Mouse (Mus musculus) ovary, postnatal 36 days (tissue): ENCODE results near the gene Nrbp1.

ENCODE experiments used
- DNase-seq: peaks from one replicate; pipeline ENCODE4 v3.0.0; 2022; ENCODE audit warnings: low spot score, mixed read lengths

Nrbp1 gene

DNA sequence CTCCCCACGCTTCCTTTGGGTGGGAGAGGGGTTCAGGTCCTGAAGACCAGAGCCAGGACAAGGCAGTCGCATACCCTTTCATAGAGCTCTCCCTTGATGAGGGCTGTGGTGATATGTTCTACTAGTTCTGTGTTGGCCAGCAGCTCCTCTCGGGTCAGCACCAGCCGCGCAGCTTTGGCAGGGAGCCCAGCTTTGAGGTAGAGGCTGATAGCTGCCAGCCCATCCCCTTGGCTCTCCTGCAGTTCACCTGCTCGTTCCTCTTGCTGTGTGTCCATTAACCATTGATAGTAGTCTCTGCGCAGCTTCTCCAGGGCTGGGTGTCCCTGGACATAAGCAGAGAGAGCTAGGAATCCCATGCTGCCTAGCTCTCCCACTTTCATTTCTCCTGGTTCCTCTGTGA lies 25.4 kb downstream of the Nrbp1 start:
- DNase-seq: no peak

DNA sequence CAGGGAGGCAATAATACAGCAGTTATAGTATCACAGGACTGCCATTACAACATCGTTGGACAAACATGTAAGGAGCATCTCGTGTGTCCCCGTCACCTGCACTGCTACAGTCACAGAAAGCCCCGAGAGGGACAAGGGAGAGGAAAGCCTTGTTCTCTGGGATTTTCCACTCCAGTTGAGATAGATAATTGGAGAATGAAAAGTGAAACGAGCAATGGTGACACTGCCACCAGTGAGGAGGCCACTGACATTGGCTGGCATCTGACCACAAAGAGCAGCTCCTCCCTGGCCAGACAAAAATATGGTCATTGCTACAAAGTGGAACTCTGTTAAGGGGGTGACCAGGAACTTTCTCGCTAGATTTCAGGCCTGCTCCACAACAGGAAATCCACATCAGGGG lies 27.0 kb downstream of the Nrbp1 start:
- DNase-seq: no peak

DNA sequence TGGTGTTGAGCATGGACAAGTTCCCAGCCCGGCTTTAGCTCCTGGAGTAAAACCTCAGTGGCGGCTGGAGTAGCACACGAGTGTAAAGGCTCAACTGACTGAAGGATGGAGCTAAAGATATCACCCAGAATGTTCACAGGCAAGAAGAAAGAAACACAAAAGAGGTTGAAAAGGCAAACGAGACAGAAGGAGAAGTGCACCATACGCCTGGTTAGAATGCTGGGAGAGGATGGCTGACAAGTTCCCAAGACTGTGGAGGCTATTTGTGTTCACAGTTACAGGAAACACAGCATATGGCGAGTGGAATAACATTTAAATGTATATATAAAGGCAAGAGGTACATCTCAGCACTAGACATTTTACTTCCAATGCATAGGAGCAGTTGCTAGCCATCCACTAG lies 32.4 kb downstream of the Nrbp1 start:
- no peak for DNase-seq

DNA sequence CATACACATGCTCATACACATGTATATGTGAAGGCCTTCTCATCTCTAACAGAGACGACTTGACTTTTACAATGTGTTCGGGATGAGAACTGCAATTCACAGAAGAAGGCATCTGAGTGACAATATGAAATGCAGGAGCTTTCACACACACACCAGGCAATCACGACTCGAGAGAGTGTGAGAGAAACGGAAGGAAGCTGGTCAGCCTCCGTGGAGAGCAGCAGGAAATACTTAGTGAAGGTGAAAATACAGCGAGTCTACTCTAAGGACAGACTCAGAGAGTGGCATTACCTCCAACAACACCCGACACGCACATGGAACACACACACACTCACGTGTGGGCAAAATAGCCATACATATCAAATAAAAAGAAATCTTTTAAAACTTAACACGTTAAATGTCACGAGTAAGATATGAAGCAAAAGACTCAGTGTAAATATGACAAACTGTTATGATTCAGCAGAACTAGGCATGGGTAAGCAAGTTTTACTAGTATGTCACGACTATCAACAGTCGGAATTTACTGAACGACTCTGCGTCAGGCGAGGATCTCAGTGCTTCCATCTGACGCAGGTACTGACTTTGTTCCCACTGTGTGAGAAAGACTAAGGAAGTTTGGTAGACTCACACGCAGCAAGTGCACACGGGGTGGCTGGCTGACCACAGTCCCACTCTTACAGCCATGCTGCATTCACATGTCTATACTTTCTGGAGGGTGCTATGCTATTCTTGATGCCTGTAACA lies 38.8 kb downstream of the Nrbp1 start:
- no peak for DNase-seq

DNA sequence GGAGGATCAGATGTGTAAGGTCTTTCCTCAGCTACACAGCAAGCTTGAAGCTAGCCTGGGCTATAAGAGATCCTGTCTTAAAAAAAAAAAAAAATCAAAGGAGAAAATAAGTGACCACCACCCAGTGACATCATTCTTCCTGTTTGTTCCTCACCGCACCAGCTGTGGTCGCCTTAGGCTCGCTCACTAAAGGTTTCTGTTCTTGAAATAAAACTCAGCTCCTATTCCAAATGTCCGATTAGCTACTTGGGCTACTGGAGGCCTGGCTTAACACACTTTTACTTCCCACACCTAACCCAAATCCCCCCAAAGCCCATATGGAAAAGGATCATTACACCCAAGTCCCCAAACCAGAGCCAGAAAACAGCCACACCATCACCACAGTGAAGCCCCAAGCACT lies 47.6 kb downstream of the Nrbp1 start:
- no peak for DNase-seq

DNA sequence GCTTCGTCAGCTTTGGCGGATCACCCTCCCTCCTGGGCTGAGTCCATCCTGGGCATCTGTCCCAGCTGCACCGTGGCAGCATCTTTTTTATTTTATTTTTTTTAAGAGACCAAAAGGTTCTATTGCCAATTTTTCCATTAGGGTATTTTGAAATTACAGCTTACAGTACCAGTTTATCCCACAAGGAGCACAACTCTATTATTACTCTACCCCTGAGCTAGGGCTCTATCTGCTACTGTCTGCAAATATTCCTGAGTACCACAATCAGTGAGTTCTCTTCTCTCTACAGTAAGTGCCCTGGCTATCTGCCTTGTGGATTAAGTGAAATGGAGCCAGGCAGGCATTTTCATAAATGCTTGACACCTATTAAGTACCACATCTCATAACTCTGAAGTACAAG lies 48.0 kb downstream of the Nrbp1 start:
- DNase-seq: no peak

DNA sequence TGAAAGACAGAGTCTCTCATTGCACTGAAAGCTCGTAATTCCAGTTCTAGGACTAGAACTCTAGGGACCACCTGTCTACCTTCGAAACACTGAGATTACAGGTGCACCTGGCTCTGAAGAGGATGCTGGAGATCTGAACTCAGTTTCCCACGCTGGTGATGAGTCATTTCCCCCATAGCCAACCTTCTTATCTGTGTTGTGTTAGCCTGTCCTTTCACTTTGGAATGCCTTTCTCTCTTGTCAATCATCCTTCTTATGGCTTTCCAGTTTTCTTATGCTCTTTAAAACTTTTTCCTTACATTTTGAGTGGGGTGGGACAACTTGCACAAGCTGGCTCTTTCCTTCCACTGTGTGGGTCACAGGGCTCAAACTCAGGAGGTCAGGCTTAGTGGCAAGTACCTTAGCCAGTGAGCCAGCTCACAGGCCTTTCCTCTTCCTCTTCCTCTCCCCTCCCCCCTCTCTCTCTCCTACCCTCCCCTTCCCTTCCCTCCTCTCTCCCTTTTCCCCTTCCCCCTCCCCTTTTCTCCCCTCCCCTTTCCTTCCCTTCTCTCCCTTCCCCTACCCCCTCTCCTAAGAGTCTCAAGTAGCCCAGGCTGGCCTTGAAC lies 49.1 kb downstream of the Nrbp1 start:
- DNase-seq: no peak

DNA sequence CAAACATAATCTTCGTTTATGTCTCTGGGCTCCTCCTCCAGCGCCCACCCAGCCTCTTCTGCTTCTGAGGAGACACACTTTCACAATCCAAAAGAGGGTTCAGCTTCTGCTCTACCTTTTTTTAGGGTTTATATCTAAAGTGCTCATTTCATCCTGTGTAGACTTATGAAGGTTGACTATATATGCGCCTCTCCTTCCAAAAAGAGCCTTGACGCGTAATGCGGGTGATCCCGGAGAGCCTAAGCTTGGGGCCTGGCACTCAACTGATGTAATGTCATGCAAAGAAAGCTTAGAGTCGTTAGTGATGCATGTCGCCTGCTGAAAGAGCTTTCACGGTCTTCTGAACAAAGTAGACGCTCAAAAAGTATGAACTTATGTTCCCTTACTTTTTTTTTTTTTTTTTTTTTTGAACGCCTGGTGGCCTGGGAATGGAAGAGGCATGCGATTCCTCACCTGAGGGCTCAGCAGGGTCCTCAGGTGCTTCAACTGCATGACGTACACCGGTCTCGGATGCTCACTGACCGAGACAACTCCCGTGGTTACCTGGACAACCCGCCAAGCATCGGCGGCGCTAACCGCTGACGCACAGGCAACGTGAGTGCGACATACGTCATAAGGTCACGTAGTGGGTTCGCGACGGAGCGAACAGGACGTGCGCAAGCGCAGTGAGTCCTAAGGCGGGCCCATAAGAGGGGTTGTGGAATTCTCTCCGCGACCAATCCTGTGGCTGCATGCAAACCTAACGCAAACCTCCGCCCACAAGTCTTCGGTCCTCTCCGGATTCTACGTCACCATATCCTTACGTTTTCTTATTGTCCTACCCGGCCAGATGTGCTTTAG lies 50.1 kb downstream of the Nrbp1 start, which contains the start of gene Ift172:
TSS of gene Ift172 (minus strand) at position 596 of the 840 bp plus-strand sequence.
- peak; percentile 94 for DNase-seq

DNA sequence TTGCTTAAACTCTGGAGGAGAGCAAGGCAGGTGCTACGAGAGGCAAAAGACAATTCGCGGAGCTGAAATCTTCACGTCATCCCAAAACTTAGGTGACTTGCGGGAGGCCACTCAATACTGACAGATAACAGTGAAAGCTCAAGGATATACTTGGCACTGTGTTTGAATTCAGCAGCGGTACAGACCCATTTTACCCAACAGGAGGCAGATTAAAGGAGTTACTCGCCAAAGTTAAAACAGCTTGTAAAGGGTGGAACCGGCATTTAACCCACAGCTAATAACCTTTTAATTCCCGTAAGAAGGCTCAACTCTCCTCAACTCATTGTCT lies 50.7 kb downstream of the Nrbp1 start:
- no peak for DNase-seq

DNA sequence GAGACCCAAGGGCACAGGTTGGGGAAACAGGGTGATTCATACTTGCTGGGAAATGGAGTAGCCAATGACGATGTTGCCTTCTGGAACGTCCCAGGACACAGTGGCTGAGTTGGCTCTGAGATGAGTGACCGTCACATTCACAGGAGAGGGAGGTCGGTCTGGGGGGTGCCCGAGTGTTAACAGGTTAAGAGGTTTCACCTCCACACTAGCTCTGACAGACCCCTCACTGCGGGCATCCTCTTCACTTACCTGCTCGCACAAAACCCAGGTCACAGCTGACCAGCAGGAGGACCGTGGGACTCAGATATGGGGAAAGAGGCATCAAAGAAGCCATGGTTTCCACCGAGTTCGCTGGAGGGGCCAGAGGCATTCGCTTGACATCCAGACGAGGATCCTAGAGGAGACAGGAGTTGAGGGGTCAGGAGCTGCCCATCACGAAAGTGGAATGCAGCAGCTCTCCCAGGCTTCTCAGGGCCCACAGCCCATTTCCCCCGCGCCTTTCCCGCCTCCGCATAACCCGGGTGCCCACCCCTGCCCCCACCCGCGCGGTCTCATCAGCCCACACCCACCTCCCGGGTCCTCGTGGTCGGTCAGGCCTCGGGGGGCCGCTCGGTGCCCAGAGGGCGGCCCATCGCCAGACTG lies 54.4 kb downstream of the Nrbp1 start:
- no peak for DNase-seq

DNA sequence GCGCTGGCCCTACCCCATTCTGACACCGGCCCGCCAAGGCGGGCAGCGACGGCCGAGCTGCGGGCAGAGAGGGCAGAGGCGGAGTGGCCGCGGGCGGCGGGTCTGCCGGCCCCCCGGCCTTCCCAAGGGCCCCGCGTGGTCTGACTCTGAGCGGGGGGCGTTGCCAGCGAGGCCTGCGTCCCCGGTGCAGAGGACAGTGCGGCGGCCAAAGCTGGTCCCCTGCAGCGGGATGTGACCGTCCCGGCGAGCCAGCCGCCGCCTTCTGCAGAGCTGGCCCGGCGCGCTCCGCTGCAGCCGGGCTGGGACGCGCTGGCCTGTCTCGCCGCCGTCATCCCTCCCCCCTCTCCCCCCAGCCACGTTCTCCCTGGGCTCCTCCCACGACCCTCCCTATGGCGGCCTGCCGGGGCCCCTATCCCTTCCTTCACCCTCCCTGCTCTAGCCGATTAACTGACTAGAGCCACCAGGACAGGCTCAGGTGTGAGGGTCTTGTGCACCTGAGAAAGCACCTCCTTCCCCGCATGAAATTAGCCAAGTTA lies 55.0 kb downstream of the Nrbp1 start, which contains the start of gene Fndc4:
TSS of gene Fndc4 (minus strand) at position 475 of the 536 bp plus-strand sequence.
- DNase-seq: peak; percentile 49

DNA sequence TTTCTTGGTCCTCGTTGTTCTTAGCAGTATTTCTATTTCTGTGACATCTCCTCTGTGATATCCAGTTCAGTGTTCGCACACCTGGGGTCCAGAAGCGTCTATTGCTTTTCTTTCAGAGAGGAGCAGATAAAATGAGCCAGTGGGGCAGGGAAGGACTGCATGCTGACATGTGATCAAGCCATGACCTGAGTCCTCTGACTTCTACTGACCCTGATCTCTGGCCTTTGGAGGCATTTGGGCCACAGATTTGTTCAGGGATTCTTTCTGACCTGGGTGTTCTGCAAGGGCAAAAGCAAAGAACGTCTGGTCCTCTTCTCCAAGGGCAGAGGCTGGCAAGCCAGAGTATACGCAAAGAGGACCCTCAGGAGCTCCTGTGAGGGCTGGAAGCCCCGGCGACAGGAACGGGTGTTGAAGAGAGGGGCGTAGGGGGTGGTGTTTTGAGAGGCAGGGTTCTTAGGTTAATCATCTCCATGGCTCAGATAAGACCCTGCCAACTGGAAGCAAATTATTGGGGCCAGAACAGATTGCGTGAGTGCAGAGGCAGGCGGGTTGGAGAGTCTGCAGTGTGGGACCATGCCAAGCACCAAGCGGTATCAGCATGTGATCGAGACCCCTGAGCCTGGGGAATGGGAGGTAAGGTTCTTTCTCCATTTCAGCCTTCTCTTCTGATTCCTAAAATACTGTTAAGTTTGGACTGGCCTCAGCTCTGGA lies 56.5 kb downstream of the Nrbp1 start, which contains the start of gene Gckr:
TSS of gene Gckr (plus strand) at position 397 of the 711 bp plus-strand sequence.
- DNase-seq: no peak

DNA sequence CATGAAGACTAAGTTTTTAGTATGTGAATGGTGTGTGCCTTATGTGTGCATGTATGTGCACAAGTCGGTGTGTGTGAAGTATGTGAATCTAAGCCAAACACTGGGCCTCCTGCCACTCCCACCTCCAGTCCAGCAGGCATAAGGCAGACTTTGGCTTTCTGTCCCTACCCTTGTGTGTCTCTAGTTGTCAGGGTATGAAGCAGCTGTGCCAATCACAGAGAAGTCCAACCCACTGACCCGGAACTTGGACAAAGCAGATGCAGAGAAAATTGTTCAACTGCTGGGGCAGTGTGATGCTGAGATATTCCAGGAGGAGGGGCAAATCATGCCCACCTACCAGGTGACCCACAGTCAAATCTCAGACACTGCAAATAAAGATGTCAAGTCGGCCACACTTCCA lies 57.3 kb downstream of the Nrbp1 start:
- no peak for DNase-seq

DNA sequence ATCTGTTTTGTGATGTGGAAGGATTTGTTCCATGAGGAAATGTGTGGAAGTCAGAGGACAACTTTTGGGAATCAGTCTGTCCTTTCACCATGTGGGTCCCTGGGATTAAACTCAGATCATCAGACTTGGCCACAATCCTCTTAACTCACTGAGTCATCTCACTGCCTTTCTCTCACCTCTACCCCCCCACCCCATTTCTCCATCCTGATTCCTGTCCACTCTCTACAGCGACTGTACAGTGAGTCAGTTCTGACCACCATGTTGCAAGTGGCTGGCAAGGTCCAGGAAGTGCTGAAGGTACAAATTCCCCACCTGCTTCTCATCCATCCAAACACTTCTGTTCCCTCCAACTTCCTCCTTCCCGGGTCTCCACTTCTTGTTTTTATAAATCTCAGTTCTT lies 57.8 kb downstream of the Nrbp1 start:
- DNase-seq: no peak
